Mouse (Mus musculus) liver, embryonic 14.5 days (tissue): ENCODE data around the gene Foxn3. TPM values are rescaled to one million over a fixed set of nuclear protein-coding genes. Genes with fewer than 3 reads are reported as not detected.

Source experiments
- ATAC-seq: fragments of 200-750 bp; cut with Nextera tagmentation; 2 replicates; pipeline ENCODE4 v1.8.0; 2017; ENCODE audit warnings: moderate number of reproducible peaks, mild to moderate bottlenecking, moderate library complexity; ENCODE audit not compliant: insufficient read depth
- DNase-seq, 3 experiments: peaks; one replicate each; pipeline ENCODE4 v3.0.0-alpha.2; 2012 to 2013; ENCODE audit warnings: low read depth in 3 of 3, low spot score in 3 of 3
- H3K27ac ChIP-seq: fragments of 300-500 bp; sonication (generic); 2 replicates; pipeline ENCODE4 v1.5.1; 2014; ENCODE audit warnings: moderate library complexity, mild to moderate bottlenecking, control low read depth, inconsistent platforms
- H3K27me3 ChIP-seq: fragments of 300-500 bp; sonication (generic); 2 replicates; pipeline ENCODE4 v1.6.1; 2014; ENCODE audit warnings: mild to moderate bottlenecking, low read length, moderate library complexity; ENCODE audit not compliant: control insufficient read depth, insufficient read depth
- H3K36me3 ChIP-seq: fragments of 300-500 bp; sonication (generic); replicated peaks from 2 replicates; pipeline ENCODE4 v1.6.1; 2014; ENCODE audit warnings: low read depth; ENCODE audit not compliant: control insufficient read depth, insufficient read depth
- H3K4me1 ChIP-seq, 2 experiments: fragments of 200-500 bp in 1 of 2; fragments of 300-500 bp in 1 of 2; sonication (generic) in 1 of 2; replicated peaks; 2 replicates each; pipeline ENCODE4 v1.6.1; 2012 to 2014; ENCODE audit warnings: antibody characterized with exemption in 1 of 2, inconsistent platforms in 1 of 2, low read length in 1 of 2; ENCODE audit not compliant: control insufficient read depth in 2 of 2, insufficient read depth in 2 of 2
- H3K4me2 ChIP-seq: fragments of 300-500 bp; sonication (generic); 2 replicates; pipeline ENCODE4 v1.6.1; 2014; ENCODE audit warnings: low read depth, mild to moderate bottlenecking, control low read depth, moderate library complexity
- H3K4me3 ChIP-seq, 2 experiments: fragments of 200-500 bp in 1 of 2; fragments of 300-500 bp in 1 of 2; sonication (generic) in 1 of 2; 2 replicates each; pipeline ENCODE4 v1.5.1; 2012 to 2014; ENCODE audit warnings: low read depth in 2 of 2, low read length in 2 of 2, mild to moderate bottlenecking in 2 of 2, control low read depth in 1 of 2, inconsistent platforms in 1 of 2, moderate library complexity in 1 of 2; ENCODE audit not compliant: insufficient read depth in 1 of 2
- H3K9ac ChIP-seq: fragments of 300-500 bp; sonication (generic); replicated peaks from 2 replicates; pipeline ENCODE4 v1.6.1; 2014; ENCODE audit warnings: mild to moderate bottlenecking, control low read depth, moderate library complexity
- H3K9me3 ChIP-seq: fragments of 300-500 bp; sonication (generic); 2 replicates; pipeline ENCODE4 v1.6.1; 2016; ENCODE audit warnings: low read length, mixed read lengths; ENCODE audit not compliant: control insufficient read depth
- CTCF ChIP-seq: IDR thresholded peaks from 2 replicates; pipeline ENCODE4 v1.5.1; 2016; ENCODE audit warnings: antibody characterized with exemption, low read depth, control low read depth
- EP300 ChIP-seq: IDR thresholded peaks from 2 replicates; pipeline ENCODE4 v1.6.1; 2016; ENCODE audit warnings: antibody characterized with exemption, low read depth
- WGBS: fragments of 180-500 bp; shearing (Covaris S2); extraction: QIAGEN DNeasy Blood & Tissue Kit; methylation state at CpG from one replicate; pipeline ENCODE4 v1.1.7; 2014; ENCODE audit not compliant: insufficient replicate concordance; 5-methylcytosine and 5-hydroxymethylcytosine counted together
- polyA plus RNA-seq, 2 experiments: library from polyadenylated mRNA; depleted of rRNA in 1 of 2; stranded (reverse) in 1 of 2; unstranded in 1 of 2; fragments of >200 nt; fragmentation: Nextera tagmentation in 1 of 2; extraction: Ambion mirVana in 1 of 2; gene quantifications; 2 replicates each; pipeline versions ENCODE4 v1.2.1 to v1.2.3; 2012 to 2014

The Foxn3 gene
- polyA plus RNA-seq, 2 experiments = 2.7 to 13.6 TPM

DNA sequence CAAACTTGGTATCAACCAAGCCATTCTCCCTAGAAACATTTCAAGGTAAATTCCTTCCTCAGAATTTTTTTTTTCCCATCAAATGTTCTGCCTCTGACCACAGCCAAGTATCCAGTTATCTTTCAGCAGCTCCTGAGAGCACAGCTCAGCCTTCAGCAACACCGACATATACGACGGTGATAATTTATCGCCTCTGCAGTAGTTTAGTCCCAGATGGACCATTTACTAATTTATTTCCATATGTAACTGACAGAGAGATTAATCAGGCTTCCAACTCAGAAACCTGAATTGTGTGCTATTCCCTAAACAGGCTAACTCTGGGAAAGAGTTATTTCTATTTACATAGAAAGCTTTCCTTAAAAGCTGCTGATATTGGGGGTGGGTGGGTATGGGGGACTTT lies 109.6 kb downstream of the Foxn3 start:
- H3K9me3 ChIP-seq = no peaks in the 10 kb centered on the region
- no peak overlapping the region for H3K9ac ChIP-seq
- 71% methylated on average over 4 of the region's 4 CpGs for WGBS
- no peak for ATAC-seq
- peaks cover 13 to 20% of the 10 kb centered on the region in 2 experiments; a peak in 3 of 4 replicates for H3K4me1 ChIP-seq
- no peak overlapping the region for H3K4me3 ChIP-seq
- no peak overlapping the region for H3K27ac ChIP-seq
- H3K4me2 ChIP-seq = no peak overlapping the region
- TF ChIP-seq EP300 = no peak
- TF ChIP-seq CTCF = no peak
- DNase-seq = no peak
- no peaks in the 10 kb centered on the region for H3K27me3 ChIP-seq
- no peaks in the 10 kb centered on the region for H3K36me3 ChIP-seq

DNA sequence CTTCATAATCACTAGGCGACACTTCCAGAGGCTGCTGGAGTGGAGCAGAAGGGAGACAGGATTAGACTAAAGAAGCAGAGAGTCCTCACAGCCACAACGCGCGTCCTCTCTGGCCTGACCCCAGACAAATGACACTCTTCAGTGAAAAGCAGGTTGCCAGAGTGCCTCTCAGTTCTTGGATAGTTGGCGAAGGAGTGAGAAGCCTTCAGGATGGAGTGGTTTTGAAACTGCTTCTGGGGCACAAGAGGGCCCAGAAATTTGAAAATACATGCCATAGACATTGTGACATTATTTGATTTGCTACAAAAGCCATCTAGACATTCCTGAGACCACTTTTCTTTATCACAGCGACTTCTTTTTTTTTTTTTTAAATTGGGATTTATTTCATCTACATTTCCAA lies 113.3 kb downstream of the Foxn3 start:
- DNase-seq (no peak), ATAC-seq (no peak)
- Histone ChIP-seq H3K9ac (no peak overlapping the region), H3K27me3 (no peaks in the 10 kb centered on the region), H3K4me2 (no peak overlapping the region), H3K36me3 (no peaks in the 10 kb centered on the region), H3K4me3 (no peak overlapping the region), H3K4me1 (peaks cover 0 to 2% of the 10 kb centered on the region in 2 experiments; a peak in 1 of 4 replicates), H3K9me3 (no peaks in the 10 kb centered on the region), H3K27ac (no peak overlapping the region)
- no peak for TF ChIP-seq EP300
- TF ChIP-seq CTCF = no peak
- WGBS = 83% methylated on average over 6 of the region's 6 CpGs

DNA sequence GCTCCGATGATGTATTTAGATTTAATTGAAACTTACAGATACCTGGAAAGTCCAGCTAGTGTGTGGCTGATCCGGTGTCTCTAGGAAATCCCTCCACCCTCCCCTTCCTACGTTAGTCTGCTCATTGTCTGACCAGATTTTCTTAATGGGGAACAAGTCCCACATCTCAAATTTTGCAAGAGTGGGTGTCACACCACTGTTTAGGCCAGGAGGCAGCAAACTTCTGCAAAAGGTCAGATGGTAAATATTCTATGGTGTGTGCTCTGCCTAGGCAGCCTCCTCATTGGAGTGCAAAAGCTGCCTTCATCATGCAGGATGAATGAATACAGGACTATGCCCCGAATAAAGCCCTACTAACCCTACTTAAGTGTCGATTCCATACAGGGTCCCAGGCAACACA lies 115.6 kb downstream of the Foxn3 start:
- no peak overlapping the region for H3K9ac ChIP-seq
- no peaks in the 10 kb centered on the region for H3K36me3 ChIP-seq
- H3K27me3 ChIP-seq = no peaks in the 10 kb centered on the region
- no peak for TF ChIP-seq EP300
- TF ChIP-seq CTCF = no peak
- H3K4me1 ChIP-seq = peaks cover 0 to 2% of the 10 kb centered on the region in 2 experiments; a peak in 1 of 4 replicates
- H3K27ac ChIP-seq = no peak overlapping the region
- H3K9me3 ChIP-seq = no peaks in the 10 kb centered on the region
- no peak overlapping the region for H3K4me2 ChIP-seq
- WGBS = 79% methylated on average over 5 of the region's 5 CpGs
- H3K4me3 ChIP-seq = no peak overlapping the region
- DNase-seq = no peak
- no peak for ATAC-seq

DNA sequence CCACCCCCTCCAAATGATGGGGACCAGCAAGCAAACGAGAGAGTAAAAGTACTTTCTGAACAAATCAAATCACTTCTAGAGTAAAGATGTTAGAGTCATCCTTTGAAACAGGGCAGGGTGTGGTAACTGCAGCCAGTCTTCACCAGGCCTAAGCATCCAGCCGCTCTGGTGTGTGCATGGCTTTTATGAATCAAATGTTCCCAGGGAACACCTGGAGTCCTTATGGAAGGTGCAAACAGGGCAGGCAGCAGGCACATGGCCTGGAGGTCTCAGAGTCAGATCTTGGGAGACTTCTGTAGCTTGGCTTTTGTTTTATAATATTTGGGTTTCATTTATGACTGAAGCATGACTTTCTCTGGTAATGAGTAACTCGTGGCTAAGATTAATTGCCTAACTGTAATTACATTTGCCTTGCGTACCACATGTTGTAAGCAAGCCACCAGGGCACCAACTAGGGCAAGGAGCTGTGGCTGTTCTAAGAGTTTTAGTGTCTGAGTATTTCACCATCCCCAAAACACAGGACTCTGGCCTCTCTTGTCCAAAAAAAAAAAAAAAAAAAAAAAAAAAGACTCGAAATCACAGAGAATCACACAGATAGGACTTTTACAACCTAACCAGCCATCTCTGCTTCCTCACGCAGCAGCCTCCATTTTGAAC lies 118.2 kb downstream of the Foxn3 start:
- no peak for DNase-seq
- Histone ChIP-seq H3K9ac (no peak overlapping the region), H3K4me2 (no peak overlapping the region), H3K4me3 (no peak overlapping the region), H3K4me1 (peaks cover 0 to 5% of the 10 kb centered on the region in 2 experiments; a peak in 1 of 4 replicates), H3K9me3 (no peaks in the 10 kb centered on the region), H3K36me3 (no peaks in the 10 kb centered on the region), H3K27ac (no peak overlapping the region), H3K27me3 (no peaks in the 10 kb centered on the region)
- ATAC-seq = no peak
- TF ChIP-seq EP300 (no peak), CTCF (no peak)
- WGBS = 69% methylated on average over 6 of the region's 6 CpGs

DNA sequence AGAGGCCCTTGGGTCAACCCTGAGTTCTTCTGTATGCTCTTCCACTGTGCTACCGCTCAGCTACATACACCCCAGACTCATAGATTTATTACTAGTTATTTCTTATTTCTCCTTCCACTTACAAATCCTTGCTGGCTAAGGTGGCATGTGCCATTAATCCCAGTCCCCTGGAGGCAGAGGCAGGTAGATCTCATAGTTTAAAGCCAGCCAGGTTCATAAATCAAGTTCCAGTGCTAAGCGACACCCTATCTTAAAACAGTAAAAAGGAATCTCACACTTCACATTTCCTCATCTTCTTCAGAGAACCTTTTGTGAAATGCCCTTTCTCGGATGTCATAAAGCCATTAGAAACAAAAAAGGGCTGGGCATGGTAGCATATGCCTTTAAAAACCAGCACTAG lies 120.6 kb downstream of the Foxn3 start:
- WGBS = 77% methylated on average over 3 of the region's 3 CpGs
- no peaks in the 10 kb centered on the region for H3K9me3 ChIP-seq
- no peak overlapping the region for H3K9ac ChIP-seq
- no peaks in the 10 kb centered on the region for H3K27me3 ChIP-seq
- no peak overlapping the region for H3K4me3 ChIP-seq
- H3K27ac ChIP-seq = no peak overlapping the region
- ATAC-seq = no peak
- peaks cover 0 to 5% of the 10 kb centered on the region in 2 experiments; a peak in 1 of 4 replicates for H3K4me1 ChIP-seq
- DNase-seq = no peak
- H3K4me2 ChIP-seq = no peak overlapping the region
- TF ChIP-seq CTCF (no peak), EP300 (no peak)
- H3K36me3 ChIP-seq = no peaks in the 10 kb centered on the region
